Mouse (Mus musculus) MEL (cell line): ENCODE measurements around the gene C1qbp.

Experiments used
- CHD2 ChIP-seq: IDR thresholded peaks from 2 replicates; pipeline ENCODE4 v1.6.1; 2011; ENCODE audit warnings: low read length, improper control_type of control experiment
- CTCF ChIP-seq, 3 experiments: IDR thresholded peaks in 2 of 3; conservative IDR thresholded peaks in 1 of 3; 2 replicates each; pipeline ENCODE4 v1.5.1; 2011 to 2012; ENCODE audit warnings: low read length in 3 of 3, low read depth in 2 of 3, mild to moderate bottlenecking in 2 of 3, improper control_type of control experiment in 1 of 3, inconsistent platforms in 1 of 3, mixed read lengths in 1 of 3, moderate library complexity in 1 of 3; ENCODE audit not compliant: control insufficient read depth in 1 of 3, insufficient read depth in 1 of 3, poor library complexity in 1 of 3, severe bottlenecking in 1 of 3
- POLR2A ChIP-seq, 2 experiments: IDR thresholded peaks; 2 replicates each; pipeline ENCODE4 v1.6.1; 2011 to 2012; ENCODE audit warnings: low read length in 2 of 2, mild to moderate bottlenecking in 2 of 2, control low read depth in 1 of 2, improper control_type of control experiment in 1 of 2, low read depth in 1 of 2, moderate library complexity in 1 of 2; ENCODE audit not compliant: control insufficient read depth in 1 of 2, insufficient read depth in 1 of 2, poor library complexity in 1 of 2
- TAL1 ChIP-seq: IDR thresholded peaks from 2 replicates; pipeline ENCODE4 v1.6.1; 2012; ENCODE audit warnings: mild to moderate bottlenecking, inconsistent platforms, low read length, moderate library complexity, mixed read lengths
- ZMIZ1 ChIP-seq: IDR thresholded peaks from 2 replicates; pipeline ENCODE4 v1.6.1; 2012; ENCODE audit warnings: low read depth, mild to moderate bottlenecking, inconsistent platforms, low read length, improper control_type of control experiment, moderate library complexity

GRCm38 (mm10) chr11:71029403-71030118 is 46.7 kb upstream of the C1qbp start:
- TF ChIP-seq CTCF (IDR thresholded peaks at IDR 0.05 in 2 of 3, conservative IDR thresholded peaks at IDR 0.05 in 1 of 3; ENCODE audit: control insufficient read depth in 1 of 3, insufficient read depth in 1 of 3, low read depth in 2 of 3, low read length in 3 of 3, poor library complexity in 1 of 3, severe bottlenecking in 1 of 3), result peak in 1 of 3 experiments; percentile 10; a peak in 1 of 6 replicates
- TF ChIP-seq POLR2A (IDR thresholded peaks at IDR 0.05; ENCODE audit: control insufficient read depth in 1 of 2, insufficient read depth in 1 of 2, low read depth in 1 of 2, low read length in 2 of 2, poor library complexity in 1 of 2), result no peak
- TF ChIP-seq TAL1, result no peak
- no peak for TF ChIP-seq ZMIZ1
- TF ChIP-seq CHD2, result no peak
